Mouse (Mus musculus) layer of hippocampus, adult 11-12 months (tissue): ENCODE results near the gene L1td1.
"Not testable (repeated sequence)": the region's sequence is repeated elsewhere in the genome, so short reads cannot be mapped to it uniquely, and the experiment has no call there.

ENCODE experiments used
- DNase-seq: peaks from one replicate; pipeline ENCODE4 v3.0.0; 2022; ENCODE audit warnings: low spot score

Gene L1td1

GRCm38 (mm10) chr4:98726590-98727237 is at the start of gene L1td1:
TSS of gene L1td1 (plus strand) at chr4:98726734.
- no peak for DNase-seq

DNA sequence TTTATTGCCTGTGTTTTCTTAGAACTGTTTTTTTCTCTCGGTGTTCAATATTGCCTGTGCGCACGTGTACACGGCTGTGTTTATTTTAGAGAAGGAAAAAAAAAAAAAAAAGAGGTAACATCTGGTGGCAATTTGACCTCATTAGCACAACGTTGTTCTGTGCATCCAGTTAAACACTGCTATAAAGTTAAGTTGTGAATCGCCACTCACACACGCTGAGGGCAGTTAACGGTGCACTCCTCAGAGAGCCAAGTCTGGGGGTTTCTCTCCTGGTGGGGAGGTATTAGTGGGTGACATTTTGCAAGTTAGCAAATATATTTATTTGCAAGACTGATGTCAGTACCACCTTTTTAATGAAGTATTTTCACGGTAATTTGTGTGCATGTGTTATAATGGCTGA is 49.0 kb upstream of the L1td1 start:
- DNase-seq, result no peak

GRCm38 (mm10) chr4:98686678-98687267 is 39.8 kb upstream of the L1td1 start:
- DNase-seq, result no peak

- DNase-seq, result no peak
These were observed 38.4 kb upstream of the L1td1 start for GRCm38 (mm10) chr4:98688116-98688515.

GRCm38 (mm10) chr4:98688520-98688919 is 38.0 kb upstream of the L1td1 start:
- DNase-seq, result no peak

- no peak for DNase-seq
These were observed 36.5 kb upstream of the L1td1 start for GRCm38 (mm10) chr4:98689988-98690387.

- DNase-seq, result no peak
These were observed 32.9 kb upstream of the L1td1 start for GRCm38 (mm10) chr4:98693465-98694185.

GRCm38 (mm10) chr4:98697932-98698331 is 28.6 kb upstream of the L1td1 start:
- DNase-seq, result no peak

DNA sequence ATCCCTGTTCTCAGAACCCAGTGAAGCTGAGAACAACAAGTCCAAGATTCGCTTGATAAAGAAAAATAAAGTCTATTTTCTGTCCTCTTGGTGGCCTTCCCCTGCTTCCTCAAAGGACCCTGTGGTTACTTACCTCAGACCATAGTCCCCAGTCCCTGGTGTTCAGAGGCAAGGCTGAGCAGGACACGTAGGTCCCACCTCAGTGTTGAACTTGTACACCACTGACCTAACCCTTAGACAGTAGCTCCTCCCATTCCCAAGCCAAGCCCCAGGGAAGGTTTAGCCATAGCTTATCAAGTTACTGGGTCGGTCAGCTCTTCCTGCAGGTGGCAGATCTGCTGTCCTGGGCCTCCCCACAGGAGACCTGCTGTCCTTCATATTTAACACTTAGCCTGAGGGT is 27.6 kb upstream of the L1td1 start:
- DNase-seq, result no peak

DNA sequence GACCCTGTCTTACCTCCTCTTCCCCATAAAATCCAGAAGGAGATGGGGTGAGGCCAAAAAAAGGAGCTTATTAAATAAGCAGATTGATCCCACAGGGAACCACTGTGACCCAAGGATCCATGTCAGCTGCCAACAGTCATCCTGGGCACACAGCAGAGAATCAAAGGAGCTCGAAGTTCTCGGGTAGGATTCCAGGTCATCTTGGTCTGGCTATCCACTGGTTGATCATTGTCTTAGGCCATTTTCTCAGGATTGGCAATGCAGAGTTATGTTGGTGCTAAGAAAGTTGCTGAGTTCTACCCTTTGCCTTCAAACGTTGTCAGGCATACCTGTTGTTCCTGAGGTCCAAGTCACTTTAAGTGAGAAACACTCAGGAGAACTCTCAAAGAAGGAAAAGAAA is 26.4 kb upstream of the L1td1 start:
- no peak for DNase-seq

GRCm38 (mm10) chr4:98702201-98702894 is 24.2 kb upstream of the L1td1 start:
- DNase-seq, result peak; percentile 69

DNA sequence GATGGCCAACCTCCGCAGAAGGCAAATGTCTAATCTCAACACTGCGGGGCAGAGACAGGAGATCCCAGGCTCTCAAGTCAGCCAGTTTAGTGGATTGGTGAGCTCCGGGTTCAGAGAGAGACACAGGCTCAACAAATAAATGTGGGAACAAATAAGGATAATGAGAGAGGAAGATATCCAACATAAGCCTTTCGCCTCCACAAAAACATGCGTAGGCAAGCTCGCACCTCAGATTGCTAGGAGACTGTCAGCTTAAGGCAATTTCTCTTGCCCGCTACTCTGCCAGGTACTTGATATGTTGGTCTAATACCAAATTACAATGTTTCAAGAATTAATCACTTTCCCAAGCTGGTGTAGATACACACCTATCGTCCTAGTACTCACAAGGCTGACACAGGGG is 15.6 kb upstream of the L1td1 start:
- DNase-seq, result no peak

DNA sequence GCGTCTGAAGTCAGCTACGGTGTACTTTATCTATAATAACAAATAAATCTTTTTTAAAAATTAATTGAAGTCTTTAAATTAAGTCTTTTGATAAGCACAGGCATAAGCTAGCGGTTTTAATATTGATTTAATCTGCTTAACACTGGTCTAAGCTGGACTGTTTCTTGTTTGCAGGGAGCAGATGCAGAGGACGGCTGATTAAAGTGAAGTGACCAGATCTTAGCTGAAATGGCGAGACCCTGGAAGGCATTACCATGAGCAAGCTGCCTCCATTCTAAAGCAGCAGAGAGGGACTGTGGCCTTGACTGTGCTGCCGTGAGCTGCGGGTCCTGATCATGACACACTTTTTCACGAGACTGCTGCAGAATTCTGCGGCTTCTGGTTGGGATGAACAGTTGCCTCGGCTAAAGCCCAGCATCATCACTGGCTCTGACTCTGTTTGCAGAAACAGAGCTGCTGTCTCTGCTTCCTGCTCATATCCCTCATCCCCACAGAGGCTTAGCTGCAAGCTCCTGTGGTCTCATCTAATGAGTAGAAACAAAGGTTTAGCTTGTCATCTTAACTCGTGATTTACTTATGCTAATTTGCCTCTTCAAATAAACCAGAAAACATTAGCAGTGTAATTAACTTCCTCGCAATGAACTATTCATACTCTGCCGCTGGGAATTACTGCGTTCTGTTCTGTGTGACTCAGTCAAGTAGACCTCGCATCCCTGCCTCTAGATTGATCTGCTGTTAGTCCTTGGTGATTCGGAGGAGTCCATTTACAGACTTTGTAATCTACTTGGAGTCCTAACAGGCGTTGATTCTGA is 8.6 kb upstream of the L1td1 start:
- DNase-seq, result no peak

DNA sequence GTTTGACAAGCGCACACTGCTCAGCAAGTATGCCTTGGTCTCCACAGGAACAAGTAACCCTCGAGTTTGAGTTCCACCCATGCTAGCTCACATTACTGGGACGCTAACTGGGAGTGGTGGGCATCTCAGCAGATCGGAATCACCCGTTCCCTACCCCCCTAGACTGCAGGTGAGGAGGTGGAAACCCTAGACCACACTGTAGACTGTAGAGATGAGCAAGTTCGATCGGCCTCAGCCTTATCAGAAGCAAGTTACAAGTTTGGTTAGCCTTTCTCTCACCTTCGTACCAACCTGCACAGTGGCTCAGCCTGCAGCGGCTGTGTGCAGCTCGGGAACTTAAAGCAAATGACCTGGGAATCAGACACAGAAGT is 8.0 kb upstream of the L1td1 start:
- no peak for DNase-seq

DNA sequence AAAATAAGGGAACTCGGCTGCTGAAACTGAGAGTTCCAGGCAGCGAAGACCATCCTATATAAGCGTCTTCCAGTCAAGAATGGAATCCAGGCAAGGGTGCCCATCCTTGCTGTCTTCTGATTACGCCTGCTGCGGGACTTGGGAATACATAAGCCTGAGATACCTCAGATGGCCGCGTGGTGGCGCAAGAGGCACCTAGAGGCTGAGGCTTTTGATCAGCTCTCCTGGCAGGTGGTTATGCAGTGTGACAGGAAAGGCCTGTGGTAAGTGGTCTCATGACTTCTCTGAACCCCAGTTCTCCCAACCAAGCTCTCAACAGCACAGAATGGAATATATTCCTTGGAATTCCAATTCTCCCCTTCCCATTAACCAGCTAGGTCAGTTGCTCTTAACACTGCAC is 4.1 kb upstream of the L1td1 start:
- peak; percentile 64 for DNase-seq

GRCm38 (mm10) chr4:98724682-98725081 is 1.9 kb upstream of the L1td1 start:
- DNase-seq, result not testable (repeated sequence)

GRCm38 (mm10) chr4:98725439-98725838 is 1.1 kb upstream of the L1td1 start:
- DNase-seq, result no peak

GRCm38 (mm10) chr4:98727295-98727958 is 893 bp downstream of the L1td1 start:
- no peak for DNase-seq

GRCm38 (mm10) chr4:98727959-98728347 is 1.4 kb downstream of the L1td1 start:
- DNase-seq, result no peak

DNA sequence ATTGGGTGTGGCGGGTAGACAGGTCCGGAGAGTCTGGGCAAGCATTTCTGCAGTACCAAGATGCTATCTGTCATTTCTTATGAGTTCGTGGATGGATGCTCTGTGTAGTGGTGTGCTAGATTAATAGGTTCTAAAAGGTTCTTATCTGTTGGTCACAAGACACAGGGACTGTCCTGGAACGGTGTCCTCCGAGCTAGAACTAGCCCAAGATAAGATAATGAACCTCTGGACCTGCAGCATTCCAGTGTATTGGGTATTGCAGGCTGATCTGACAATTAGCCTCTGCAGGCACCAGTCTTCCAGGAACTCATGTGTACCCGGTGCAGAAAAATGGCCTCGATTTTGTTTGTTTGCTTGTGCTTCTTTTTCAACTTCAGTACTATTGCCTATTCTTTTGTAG is 2.2 kb downstream of the L1td1 start:
- no peak for DNase-seq

DNA sequence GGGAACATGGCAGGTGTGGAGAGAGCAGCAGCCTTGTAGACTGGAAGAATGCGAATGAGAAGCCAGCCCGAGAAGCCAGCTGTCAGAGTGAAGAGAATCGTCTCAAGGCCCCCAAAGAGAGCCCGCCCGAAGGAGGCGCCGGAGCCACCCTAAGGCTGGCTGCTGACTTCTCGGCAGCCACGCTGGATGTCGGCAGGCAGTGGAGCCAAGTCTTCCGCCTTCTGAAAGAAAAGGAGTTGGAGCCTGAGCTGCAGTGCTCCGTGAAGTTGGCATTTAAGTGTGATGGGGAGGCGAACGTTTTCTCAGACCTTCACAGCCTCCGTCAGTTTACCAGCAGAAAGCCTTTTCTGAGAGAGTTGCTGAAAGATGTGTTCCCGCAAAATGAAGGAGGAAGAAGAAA is 7.1 kb downstream of the L1td1 start:
- no peak for DNase-seq

DNA sequence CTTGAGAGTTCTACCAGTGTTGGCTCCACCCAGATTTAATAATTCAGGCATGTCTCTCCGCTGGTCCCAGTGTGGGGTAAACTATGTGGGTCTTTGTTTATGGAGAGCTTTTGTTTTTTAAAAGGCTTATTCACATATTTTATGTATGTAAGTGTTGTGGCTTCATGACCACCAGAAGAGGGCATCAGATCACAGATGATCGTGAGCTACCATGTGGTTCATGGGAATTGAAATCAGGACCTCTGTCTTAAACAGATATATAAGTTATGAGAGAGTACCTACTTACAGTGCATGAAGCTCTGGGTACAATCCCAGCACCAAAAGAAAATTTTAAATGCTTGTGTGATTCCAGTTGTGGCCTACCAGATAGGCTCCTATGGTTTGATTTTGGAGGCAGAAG is 13.2 kb downstream of the L1td1 start:
- DNase-seq, result no peak
